Mouse (Mus musculus): ENCODE data around the gene Slc15a5. TPM values are rescaled to one million over a fixed set of nuclear protein-coding genes. Genes with fewer than 3 reads are reported as not detected.

Gene Slc15a5
- polyA plus RNA-seq, 1 experiment from 2014 or later = not detected

- Histone ChIP-seq H3K27me3 (replicated peaks; ENCODE audit: control insufficient read depth, insufficient read depth, low read length) (no peaks in the 10 kb centered on the region), H3K9me3 (ENCODE audit: control insufficient read depth, low read length) (no peaks in the 10 kb centered on the region), H3K9ac (ENCODE audit: low read depth, low read length) (no peak overlapping the region), H3K36me3 (ENCODE audit: control insufficient read depth, insufficient read depth, low read length) (no peaks in the 10 kb centered on the region), H3K27ac (ENCODE audit: low read depth, low read length) (no peak overlapping the region), H3K4me3 (ENCODE audit: low read length) (no peak overlapping the region), H3K4me2 (ENCODE audit: low read length) (no peak overlapping the region), H3K4me1 (ENCODE audit: control insufficient read depth, insufficient read depth, low read depth, low read length) (no peaks in the 10 kb centered on the region)
- whole genome bisulfite sequencing = 92% methylated on average over 4 of the region's 4 CpGs
- no peak for ATAC-seq
These were observed 37.9 kb downstream of the Slc15a5 start for GRCm38 (mm10) chr6:138041865-138042264.

GRCm38 (mm10) chr6:138037587-138037986 lies 42.1 kb downstream of the Slc15a5 start:
- Histone ChIP-seq H3K27me3 (replicated peaks; ENCODE audit: control insufficient read depth, insufficient read depth, low read length) (no peaks in the 10 kb centered on the region), H3K4me2 (ENCODE audit: low read length) (no peak overlapping the region), H3K36me3 (ENCODE audit: control insufficient read depth, insufficient read depth, low read length) (no peaks in the 10 kb centered on the region), H3K4me3 (ENCODE audit: low read length) (no peak overlapping the region), H3K4me1 (ENCODE audit: control insufficient read depth, insufficient read depth, low read depth, low read length) (no peaks in the 10 kb centered on the region), H3K9me3 (ENCODE audit: control insufficient read depth, low read length) (no peaks in the 10 kb centered on the region), H3K27ac (ENCODE audit: low read depth, low read length) (no peak overlapping the region), H3K9ac (ENCODE audit: low read depth, low read length) (no peak overlapping the region)
- WGBS = 88% methylated on average over 5 of the region's 5 CpGs
- no peak for ATAC-seq

- Histone ChIP-seq H3K9ac (ENCODE audit: low read depth, low read length) (no peak overlapping the region), H3K4me1 (ENCODE audit: control insufficient read depth, insufficient read depth, low read depth, low read length) (no peaks in the 10 kb centered on the region), H3K27me3 (replicated peaks; ENCODE audit: control insufficient read depth, insufficient read depth, low read length) (no peaks in the 10 kb centered on the region), H3K27ac (ENCODE audit: low read depth, low read length) (no peak overlapping the region), H3K4me2 (ENCODE audit: low read length) (no peak overlapping the region), H3K36me3 (ENCODE audit: control insufficient read depth, insufficient read depth, low read length) (no peaks in the 10 kb centered on the region), H3K9me3 (ENCODE audit: control insufficient read depth, low read length) (no peaks in the 10 kb centered on the region), H3K4me3 (ENCODE audit: low read length) (no peak overlapping the region)
- WGBS = 91% methylated on average over 12 of the region's 12 CpGs
- no peak for ATAC-seq
These were observed 42.8 kb downstream of the Slc15a5 start for GRCm38 (mm10) chr6:138036891-138037290.

- ATAC-seq = no peak
- H3K36me3 ChIP-seq (ENCODE audit: control insufficient read depth, insufficient read depth, low read length) = no peaks in the 10 kb centered on the region
- no peak overlapping the region for H3K27ac ChIP-seq (ENCODE audit: low read depth, low read length)
- H3K4me1 ChIP-seq (ENCODE audit: control insufficient read depth, insufficient read depth, low read depth, low read length) = no peaks in the 10 kb centered on the region
- H3K4me2 ChIP-seq (ENCODE audit: low read length) = no peak overlapping the region
- no peaks in the 10 kb centered on the region for H3K9me3 ChIP-seq (ENCODE audit: control insufficient read depth, low read length)
- no peaks in the 10 kb centered on the region for H3K27me3 ChIP-seq (replicated peaks; ENCODE audit: control insufficient read depth, insufficient read depth, low read length)
- H3K4me3 ChIP-seq (ENCODE audit: low read length) = no peak overlapping the region
- H3K9ac ChIP-seq (ENCODE audit: low read depth, low read length) = no peak overlapping the region
These were observed 62.8 kb downstream of the Slc15a5 start for GRCm38 (mm10) chr6:138016898-138017297.

GRCm38 (mm10) chr6:138014976-138015674 lies 64.6 kb downstream of the Slc15a5 start:
- no peak overlapping the region for H3K27ac ChIP-seq (ENCODE audit: low read depth, low read length)
- ATAC-seq = no peak
- no peaks in the 10 kb centered on the region for H3K36me3 ChIP-seq (ENCODE audit: control insufficient read depth, insufficient read depth, low read length)
- no peak overlapping the region for H3K4me2 ChIP-seq (ENCODE audit: low read length)
- H3K9me3 ChIP-seq (ENCODE audit: control insufficient read depth, low read length) = no peaks in the 10 kb centered on the region
- no peak overlapping the region for H3K4me3 ChIP-seq (ENCODE audit: low read length)
- H3K27me3 ChIP-seq (replicated peaks; ENCODE audit: control insufficient read depth, insufficient read depth, low read length) = no peaks in the 10 kb centered on the region
- no peak overlapping the region for H3K9ac ChIP-seq (ENCODE audit: low read depth, low read length)
- H3K4me1 ChIP-seq (ENCODE audit: control insufficient read depth, insufficient read depth, low read depth, low read length) = no peaks in the 10 kb centered on the region
- 83% methylated on average over 16 of the region's 16 CpGs for WGBS

GRCm38 (mm10) chr6:138011955-138012354 lies 67.8 kb downstream of the Slc15a5 start:
- WGBS = 73% methylated on average over 6 of the region's 6 CpGs
- no peaks in the 10 kb centered on the region for H3K9me3 ChIP-seq (ENCODE audit: control insufficient read depth, low read length)

GRCm38 (mm10) chr6:138007705-138008104 lies 72.0 kb downstream of the Slc15a5 start:
- no peaks in the 10 kb centered on the region for H3K27me3 ChIP-seq (replicated peaks; ENCODE audit: control insufficient read depth, insufficient read depth, low read length)
- no peaks in the 10 kb centered on the region for H3K9me3 ChIP-seq (ENCODE audit: control insufficient read depth, low read length)
- WGBS = 84% methylated on average over 6 of the region's 6 CpGs
- no peak overlapping the region for H3K9ac ChIP-seq (ENCODE audit: low read depth, low read length)
- H3K4me3 ChIP-seq (ENCODE audit: low read length) = no peak overlapping the region
- H3K4me2 ChIP-seq (ENCODE audit: low read length) = no peak overlapping the region
- ATAC-seq = no peak
- no peaks in the 10 kb centered on the region for H3K4me1 ChIP-seq (ENCODE audit: control insufficient read depth, insufficient read depth, low read depth, low read length)
- no peak overlapping the region for H3K27ac ChIP-seq (ENCODE audit: low read depth, low read length)
- no peaks in the 10 kb centered on the region for H3K36me3 ChIP-seq (ENCODE audit: control insufficient read depth, insufficient read depth, low read length)

More at GRCm38 (mm10) chr6:138011955-138012354, 67.8 kb downstream of the Slc15a5 start:
- Histone ChIP-seq H3K27me3 (replicated peaks; ENCODE audit: control insufficient read depth, insufficient read depth, low read length) (no peaks in the 10 kb centered on the region), H3K36me3 (ENCODE audit: control insufficient read depth, insufficient read depth, low read length) (no peaks in the 10 kb centered on the region), H3K4me1 (ENCODE audit: control insufficient read depth, insufficient read depth, low read depth, low read length) (no peaks in the 10 kb centered on the region), H3K27ac (ENCODE audit: low read depth, low read length) (no peak overlapping the region), H3K9ac (ENCODE audit: low read depth, low read length) (no peak overlapping the region), H3K4me2 (ENCODE audit: low read length) (no peak overlapping the region), H3K4me3 (ENCODE audit: low read length) (no peak overlapping the region)
- ATAC-seq = no peak

GRCm38 (mm10) chr6:138006525-138007251 lies 73.0 kb downstream of the Slc15a5 start:
- H3K27me3 ChIP-seq (replicated peaks; ENCODE audit: control insufficient read depth, insufficient read depth, low read length) = no peaks in the 10 kb centered on the region
- 83% methylated on average over 27 of the region's 27 CpGs for WGBS
- H3K9me3 ChIP-seq (ENCODE audit: control insufficient read depth, low read length) = no peaks in the 10 kb centered on the region
- H3K36me3 ChIP-seq (ENCODE audit: control insufficient read depth, insufficient read depth, low read length) = no peaks in the 10 kb centered on the region
- no peak overlapping the region for H3K4me2 ChIP-seq (ENCODE audit: low read length)
- no peak overlapping the region for H3K9ac ChIP-seq (ENCODE audit: low read depth, low read length)
- H3K4me1 ChIP-seq (ENCODE audit: control insufficient read depth, insufficient read depth, low read depth, low read length) = no peaks in the 10 kb centered on the region
- no peak overlapping the region for H3K27ac ChIP-seq (ENCODE audit: low read depth, low read length)
- no peak overlapping the region for H3K4me3 ChIP-seq (ENCODE audit: low read length)
- no peak for ATAC-seq

GRCm38 (mm10) chr6:137989853-137990252 lies 89.9 kb downstream of the Slc15a5 start:
- H3K36me3 ChIP-seq (ENCODE audit: control insufficient read depth, insufficient read depth, low read length) = no peaks in the 10 kb centered on the region
- no peak overlapping the region for H3K4me3 ChIP-seq (ENCODE audit: low read length)
- no peak for ATAC-seq
- H3K27me3 ChIP-seq (replicated peaks; ENCODE audit: control insufficient read depth, insufficient read depth, low read length) = no peaks in the 10 kb centered on the region
- H3K9me3 ChIP-seq (ENCODE audit: control insufficient read depth, low read length) = no peaks in the 10 kb centered on the region
- H3K27ac ChIP-seq (ENCODE audit: low read depth, low read length) = no peak overlapping the region
- no peaks in the 10 kb centered on the region for H3K4me1 ChIP-seq (ENCODE audit: control insufficient read depth, insufficient read depth, low read depth, low read length)
- H3K9ac ChIP-seq (ENCODE audit: low read depth, low read length) = no peak overlapping the region
- no peak overlapping the region for H3K4me2 ChIP-seq (ENCODE audit: low read length)

Data from hindbrain, embryonic 16.5 days (tissue).